Mouse (Mus musculus): ENCODE results near the gene Gng2.

- TF ChIP-seq MAX (IDR thresholded peaks at IDR 0.05) (no peak), CTCF (IDR thresholded peaks at IDR 0.05; ENCODE audit: control insufficient read depth, insufficient read depth, insufficient read length) (no peak), CEBPB (IDR thresholded peaks at IDR 0.05; ENCODE audit: low read depth) (no peak), USF1 (IDR thresholded peaks at IDR 0.05; ENCODE audit: low read depth) (no peak), MYOD1 (IDR thresholded peaks at IDR 0.05; ENCODE audit: control insufficient read depth, insufficient read length, low read depth) (no peak)
These were observed 8.4 kb downstream of the Gng2 start for GRCm38 (mm10) chr14:19969011-19969521.
